Mouse (Mus musculus): Measurements from ENCODE around the gene Vars2. TPM values are rescaled to one million over a fixed set of nuclear protein-coding genes. Genes with fewer than 3 reads are reported as not detected.
A peak's percentile ranks its signal among the peaks of the same experiment; 100 is the strongest.

Gene Vars2
- total and polyA plus RNA-seq, 2 experiments from 2014 or later: 10.4 to 42.0 TPM

GRCm38 (mm10) chr17:35704621-35705464 lies 37.5 kb upstream of the Vars2 start, which contains the start of gene Ddr1:
TSS of gene Ddr1 (minus strand) at chr17:35704621.
- 8% methylated on average over 19 of the region's 19 CpGs for WGBS
- Histone ChIP-seq H3K27me3 (ENCODE audit: insufficient read depth, low read length) (no peaks in the 10 kb centered on the region), H3K9ac (peak within 1 kb of the TSS; percentile 61), H3K4me1 (ENCODE audit: insufficient read depth) (peaks cover 16% of the 10 kb centered on the region; the same call in 1 of the 2 replicates), H3K4me3 (ENCODE audit: low read depth, low read length) (peak within 1 kb of the TSS; percentile 34), H3K36me3 (ENCODE audit: insufficient read depth) (no peaks in the 10 kb centered on the region), H3K4me2 (ENCODE audit: low read depth) (peak within 1 kb of the TSS; percentile 70), H3K27ac (ENCODE audit: low read depth, low read length) (peak within 1 kb of the TSS; percentile 91), H3K9me3 (ENCODE audit: low read length) (no peaks in the 10 kb centered on the region)
- DNase-seq (peak; percentile 75), ATAC-seq (peak; percentile 36)
- no peak for TF ChIP-seq CTCF (IDR thresholded peaks at IDR 0.05; ENCODE audit: low read depth)

- Histone ChIP-seq H3K27ac (ENCODE audit: low read depth, low read length) (peak overlapping the region; percentile 91), H3K4me2 (ENCODE audit: low read depth) (peak overlapping the region; percentile 70), H3K4me3 (ENCODE audit: low read depth, low read length) (peak overlapping the region; percentile 34), H3K36me3 (ENCODE audit: insufficient read depth) (no peaks in the 10 kb centered on the region), H3K27me3 (ENCODE audit: insufficient read depth, low read length) (no peaks in the 10 kb centered on the region), H3K9ac (peak overlapping the region; percentile 61), H3K4me1 (ENCODE audit: insufficient read depth) (peaks cover 20% of the 10 kb centered on the region; the same call in 1 of the 2 replicates), H3K9me3 (ENCODE audit: low read length) (no peaks in the 10 kb centered on the region)
- ATAC-seq: peak; percentile 47
- 3% methylated on average over 12 of the region's 14 CpGs for WGBS
- peak; percentile 76 for DNase-seq
- TF ChIP-seq CTCF (IDR thresholded peaks at IDR 0.05; ENCODE audit: low read depth): no peak
Observed at GRCm38 (mm10) chr17:35703751-35704271, 36.4 kb upstream of the Vars2 start.

GRCm38 (mm10) chr17:35703065-35703464 lies 35.7 kb upstream of the Vars2 start:
- Histone ChIP-seq H3K9ac (no peak overlapping the region), H3K9me3 (ENCODE audit: low read length) (no peaks in the 10 kb centered on the region), H3K4me3 (ENCODE audit: low read depth, low read length) (peak overlapping the region; percentile 69), H3K4me1 (ENCODE audit: insufficient read depth) (peaks cover 25% of the 10 kb centered on the region; the same call in 1 of the 2 replicates), H3K36me3 (ENCODE audit: insufficient read depth) (no peaks in the 10 kb centered on the region), H3K27ac (ENCODE audit: low read depth, low read length) (peak overlapping the region; percentile 96), H3K27me3 (ENCODE audit: insufficient read depth, low read length) (no peaks in the 10 kb centered on the region), H3K4me2 (ENCODE audit: low read depth) (peak overlapping the region; percentile 70)
- DNase-seq (no peak), ATAC-seq (no peak)
- TF ChIP-seq CTCF (IDR thresholded peaks at IDR 0.05; ENCODE audit: low read depth): no peak
- WGBS: 2% methylated on average over 2 of the region's 2 CpGs

GRCm38 (mm10) chr17:35702605-35703004 lies 35.2 kb upstream of the Vars2 start:
- Histone ChIP-seq H3K9ac (peak overlapping the region; percentile 83), H3K27ac (ENCODE audit: low read depth, low read length) (peak overlapping the region; percentile 96), H3K36me3 (ENCODE audit: insufficient read depth) (no peaks in the 10 kb centered on the region), H3K4me1 (ENCODE audit: insufficient read depth) (peaks cover 25% of the 10 kb centered on the region), H3K4me3 (ENCODE audit: low read depth, low read length) (peak overlapping the region; percentile 69), H3K4me2 (ENCODE audit: low read depth) (peak overlapping the region; percentile 70), H3K9me3 (ENCODE audit: low read length) (no peaks in the 10 kb centered on the region), H3K27me3 (ENCODE audit: insufficient read depth, low read length) (no peaks in the 10 kb centered on the region)
- DNase-seq (no peak), ATAC-seq (no peak)
- 7% methylated on average over 4 of the region's 4 CpGs for WGBS
- TF ChIP-seq CTCF (IDR thresholded peaks at IDR 0.05; ENCODE audit: low read depth): no peak

GRCm38 (mm10) chr17:35701978-35702461 lies 34.6 kb upstream of the Vars2 start:
- DNase-seq (no peak), ATAC-seq (no peak)
- Histone ChIP-seq H3K4me1 (ENCODE audit: insufficient read depth) (peaks cover 30% of the 10 kb centered on the region), H3K4me3 (ENCODE audit: low read depth, low read length) (peak overlapping the region; percentile 69), H3K36me3 (ENCODE audit: insufficient read depth) (no peaks in the 10 kb centered on the region), H3K9ac (peak overlapping the region; percentile 83), H3K9me3 (ENCODE audit: low read length) (no peaks in the 10 kb centered on the region), H3K27me3 (ENCODE audit: insufficient read depth, low read length) (no peaks in the 10 kb centered on the region), H3K27ac (ENCODE audit: low read depth, low read length) (peak overlapping the region; percentile 96), H3K4me2 (ENCODE audit: low read depth) (peak overlapping the region; percentile 70)
- WGBS: 5% methylated on average over 16 of the region's 16 CpGs
- no peak for TF ChIP-seq CTCF (IDR thresholded peaks at IDR 0.05; ENCODE audit: low read depth)

GRCm38 (mm10) chr17:35701203-35701977 lies 34.0 kb upstream of the Vars2 start:
- H3K4me2 ChIP-seq (ENCODE audit: low read depth): peak overlapping the region; percentile 70
- ATAC-seq (no peak), DNase-seq (peak; percentile 66)
- H3K9ac ChIP-seq: peak overlapping the region; percentile 83
- H3K9me3 ChIP-seq (ENCODE audit: low read length): no peaks in the 10 kb centered on the region
- no peak for TF ChIP-seq CTCF (IDR thresholded peaks at IDR 0.05; ENCODE audit: low read depth)
- H3K36me3 ChIP-seq (ENCODE audit: insufficient read depth): no peaks in the 10 kb centered on the region
- peak overlapping the region; percentile 69 for H3K4me3 ChIP-seq (ENCODE audit: low read depth, low read length)
- H3K27ac ChIP-seq (ENCODE audit: low read depth, low read length): peak overlapping the region; percentile 96
- H3K27me3 ChIP-seq (ENCODE audit: insufficient read depth, low read length): no peaks in the 10 kb centered on the region
- under 1% methylated on average over 16 of the region's 16 CpGs for WGBS
- H3K4me1 ChIP-seq (ENCODE audit: insufficient read depth): peaks cover 35% of the 10 kb centered on the region

Data from forebrain, postnatal 0 days (tissue).